Mouse (Mus musculus): Measurements from ENCODE around the gene Il5. TPM values are rescaled to one million over a fixed set of nuclear protein-coding genes. Genes with fewer than 3 reads are reported as not detected.

Il5 gene
- polyA plus RNA-seq, 1 experiment from 2014 or later: not detected

DNA sequence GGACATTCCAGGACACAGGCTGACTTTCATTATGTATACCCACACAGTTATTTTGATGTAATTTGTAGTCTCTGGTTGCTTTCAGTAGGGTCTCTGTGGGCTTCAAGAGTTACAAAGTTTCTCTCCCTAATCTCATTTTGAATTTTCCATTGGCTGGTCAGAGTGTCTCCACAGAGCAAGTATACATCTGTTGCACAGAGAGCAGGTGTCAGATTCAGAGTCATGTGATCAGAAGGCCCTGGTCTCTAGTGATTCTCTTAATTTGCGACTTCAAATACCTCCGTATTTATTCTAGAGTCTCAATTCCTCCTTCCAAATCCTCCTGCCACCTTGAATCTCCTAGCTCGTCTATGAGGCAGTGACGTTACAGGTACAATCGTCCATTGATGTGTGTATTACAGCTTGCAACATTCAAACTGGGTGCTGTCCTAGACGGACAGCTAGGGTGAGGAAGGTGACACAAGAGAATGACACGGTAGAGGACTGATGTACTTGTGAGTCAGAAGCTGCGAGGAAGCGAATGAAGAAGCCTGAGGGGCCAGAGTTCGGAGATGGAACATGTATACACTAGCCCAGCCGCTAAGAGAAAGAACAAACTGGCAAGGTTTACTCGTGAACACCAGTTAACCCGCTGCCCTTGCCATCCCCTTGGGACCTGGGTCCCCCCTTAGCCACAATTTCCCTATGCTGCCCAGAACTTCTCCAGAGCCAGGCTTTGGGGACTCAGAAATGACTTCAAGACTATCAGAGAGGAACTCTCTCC lies 48.0 kb downstream of the Il5 start:
- H3K4me3 ChIP-seq (ENCODE audit: low read depth, low read length): no peak overlapping the region
- no peaks in the 10 kb centered on the region for H3K9me3 ChIP-seq (replicated peaks; ENCODE audit: control insufficient read depth, low read length)
- peaks cover 3% of the 10 kb centered on the region for H3K4me1 ChIP-seq (ENCODE audit: control insufficient read depth, insufficient read depth, low read length)
- H3K27ac ChIP-seq (replicated peaks; ENCODE audit: low read depth, low read length): no peak overlapping the region
- H3K27me3 ChIP-seq (ENCODE audit: control insufficient read depth, insufficient read depth, low read length): no peaks in the 10 kb centered on the region
- no peaks in the 10 kb centered on the region for H3K36me3 ChIP-seq (replicated peaks; ENCODE audit: control insufficient read depth, insufficient read depth, low read depth, low read length)
- DNase-seq (ENCODE audit: low spot score): no peak
- 71% methylated on average over 13 of the region's 13 CpGs for WGBS
- ATAC-seq (replicated peaks; ENCODE audit: insufficient number of reproducible peaks, low FRiP score, low TSS enrichment, low read depth): no peak
- H3K4me2 ChIP-seq (ENCODE audit: low read depth, low read length): no peak overlapping the region
- H3K9ac ChIP-seq (replicated peaks; ENCODE audit: low read length): no peak overlapping the region

DNA sequence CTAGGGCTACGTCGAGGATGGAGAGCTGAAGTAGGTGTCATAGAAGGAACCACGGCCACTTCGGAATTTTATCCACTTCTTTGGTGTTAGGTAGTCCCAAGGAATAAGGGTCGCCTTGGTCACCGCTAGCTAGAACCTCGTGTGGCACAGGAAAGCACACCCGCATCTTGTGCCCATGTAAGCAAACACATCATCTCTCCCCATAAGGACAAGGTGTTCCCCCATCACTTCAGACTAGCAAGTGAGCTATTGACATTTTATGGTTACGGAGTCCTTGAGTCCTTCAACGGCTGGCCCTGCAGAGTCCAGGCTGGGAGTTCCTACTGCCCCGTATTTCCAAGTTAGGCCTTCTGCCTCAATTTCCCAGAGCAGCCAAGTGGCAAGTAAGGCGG lies 48.6 kb downstream of the Il5 start:
- H3K36me3 ChIP-seq (replicated peaks; ENCODE audit: control insufficient read depth, insufficient read depth, low read depth, low read length): no peaks in the 10 kb centered on the region
- DNase-seq (ENCODE audit: low spot score): no peak
- H3K4me3 ChIP-seq (ENCODE audit: low read depth, low read length): no peak overlapping the region; the same call in 1 of the 2 replicates
- no peak overlapping the region for H3K27ac ChIP-seq (replicated peaks; ENCODE audit: low read depth, low read length)
- H3K4me1 ChIP-seq (ENCODE audit: control insufficient read depth, insufficient read depth, low read length): no peaks in the 10 kb centered on the region; the same call in 1 of the 2 replicates
- H3K9me3 ChIP-seq (replicated peaks; ENCODE audit: control insufficient read depth, low read length): no peaks in the 10 kb centered on the region
- WGBS: 57% methylated on average over 12 of the region's 12 CpGs
- peak overlapping the region; percentile 94 for H3K4me2 ChIP-seq (ENCODE audit: low read depth, low read length)
- no peak overlapping the region for H3K9ac ChIP-seq (replicated peaks; ENCODE audit: low read length)
- no peak for ATAC-seq (replicated peaks; ENCODE audit: insufficient number of reproducible peaks, low FRiP score, low TSS enrichment, low read depth)
- H3K27me3 ChIP-seq (ENCODE audit: control insufficient read depth, insufficient read depth, low read length): no peaks in the 10 kb centered on the region

DNA sequence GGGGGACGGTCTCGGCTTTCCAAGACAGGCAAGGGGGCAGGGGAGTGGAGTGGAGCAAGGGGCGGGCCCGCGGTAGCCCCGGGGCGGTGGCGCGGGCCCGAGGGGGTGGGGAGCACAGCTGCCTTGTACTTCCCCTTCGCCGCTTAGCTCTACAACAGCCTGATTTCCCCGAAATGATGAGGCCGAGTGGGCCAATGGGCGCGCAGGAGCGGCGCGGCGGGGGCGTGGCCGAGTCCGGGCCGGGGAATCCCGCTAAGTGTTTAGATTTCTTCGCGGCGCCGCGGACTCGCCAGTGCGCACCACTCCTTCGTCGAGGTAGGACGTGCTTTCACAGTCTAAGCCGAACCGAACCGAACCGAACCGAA lies 49.1 kb downstream of the Il5 start, which contains the start of gene Irf1:
TSS of gene Irf1 (plus strand) at position 255 of the 365 bp plus-strand sequence.
- peak within 1 kb of the TSS; percentile 66 for H3K9ac ChIP-seq (replicated peaks; ENCODE audit: low read length)
- ATAC-seq (replicated peaks; ENCODE audit: insufficient number of reproducible peaks, low FRiP score, low TSS enrichment, low read depth) (peak; percentile 90), DNase-seq (ENCODE audit: low spot score) (peak; percentile 91)
- H3K4me1 ChIP-seq (ENCODE audit: control insufficient read depth, insufficient read depth, low read length): no peaks in the 10 kb centered on the region; the same call in 1 of the 2 replicates
- peak within 1 kb of the TSS; percentile 64 for H3K4me3 ChIP-seq (ENCODE audit: low read depth, low read length)
- WGBS: under 1% methylated on average over 40 of the region's 40 CpGs
- H3K4me2 ChIP-seq (ENCODE audit: low read depth, low read length): peak within 1 kb of the TSS; percentile 94
- H3K9me3 ChIP-seq (replicated peaks; ENCODE audit: control insufficient read depth, low read length): no peaks in the 10 kb centered on the region
- peak within 1 kb of the TSS; percentile 36; the same call in 1 of the 2 replicates for H3K27ac ChIP-seq (replicated peaks; ENCODE audit: low read depth, low read length)
- no peaks in the 10 kb centered on the region for H3K36me3 ChIP-seq (replicated peaks; ENCODE audit: control insufficient read depth, insufficient read depth, low read depth, low read length)
- H3K27me3 ChIP-seq (ENCODE audit: control insufficient read depth, insufficient read depth, low read length): no peaks in the 10 kb centered on the region

DNA sequence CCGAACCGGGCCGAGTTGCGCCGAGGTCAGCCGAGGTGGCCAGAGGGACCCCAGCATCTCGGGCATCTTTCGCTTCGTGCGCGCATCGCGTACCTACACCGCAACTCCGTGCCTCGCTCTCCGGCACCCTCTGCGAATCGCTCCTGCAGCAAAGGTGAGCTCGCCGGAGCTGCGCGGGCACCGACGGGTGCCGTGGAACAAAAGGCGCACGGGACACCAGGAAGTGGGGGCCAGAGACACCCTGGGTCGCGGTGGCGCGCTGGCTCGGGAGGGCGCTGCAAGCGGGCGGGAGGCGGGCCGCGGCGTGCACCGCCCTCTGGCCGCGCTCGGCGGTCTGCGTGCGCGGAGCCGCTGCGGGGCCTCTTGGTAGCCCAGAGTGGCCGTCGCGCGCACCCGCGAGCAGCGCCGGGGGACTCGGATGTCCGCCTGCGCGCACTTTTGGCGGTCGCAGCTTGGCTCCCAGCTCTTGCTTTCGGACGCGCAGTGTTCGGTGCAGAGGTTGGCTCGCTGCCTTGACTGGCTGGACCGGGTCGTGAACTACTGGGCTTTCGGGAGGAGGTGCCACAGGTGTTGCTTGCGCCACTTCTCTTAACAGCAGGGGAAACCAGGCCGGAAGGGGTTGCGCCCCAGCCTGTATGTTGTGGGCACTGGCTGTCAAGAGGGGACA lies 49.7 kb downstream of the Il5 start:
- Histone ChIP-seq H3K4me1 (ENCODE audit: control insufficient read depth, insufficient read depth, low read length) (no peaks in the 10 kb centered on the region; the same call in 1 of the 2 replicates), H3K27me3 (ENCODE audit: control insufficient read depth, insufficient read depth, low read length) (no peaks in the 10 kb centered on the region), H3K9me3 (replicated peaks; ENCODE audit: control insufficient read depth, low read length) (no peaks in the 10 kb centered on the region), H3K4me2 (ENCODE audit: low read depth, low read length) (peak overlapping the region; percentile 94), H3K9ac (replicated peaks; ENCODE audit: low read length) (peak overlapping the region; percentile 66), H3K27ac (replicated peaks; ENCODE audit: low read depth, low read length) (peak overlapping the region; percentile 36; the same call in 1 of the 2 replicates), H3K36me3 (replicated peaks; ENCODE audit: control insufficient read depth, insufficient read depth, low read depth, low read length) (no peaks in the 10 kb centered on the region), H3K4me3 (ENCODE audit: low read depth, low read length) (peak overlapping the region; percentile 64)
- ATAC-seq (replicated peaks; ENCODE audit: insufficient number of reproducible peaks, low FRiP score, low TSS enrichment, low read depth) (peak; percentile 70), DNase-seq (ENCODE audit: low spot score) (peak; percentile 79)
- WGBS: under 1% methylated on average over 75 of the region's 75 CpGs

DNA sequence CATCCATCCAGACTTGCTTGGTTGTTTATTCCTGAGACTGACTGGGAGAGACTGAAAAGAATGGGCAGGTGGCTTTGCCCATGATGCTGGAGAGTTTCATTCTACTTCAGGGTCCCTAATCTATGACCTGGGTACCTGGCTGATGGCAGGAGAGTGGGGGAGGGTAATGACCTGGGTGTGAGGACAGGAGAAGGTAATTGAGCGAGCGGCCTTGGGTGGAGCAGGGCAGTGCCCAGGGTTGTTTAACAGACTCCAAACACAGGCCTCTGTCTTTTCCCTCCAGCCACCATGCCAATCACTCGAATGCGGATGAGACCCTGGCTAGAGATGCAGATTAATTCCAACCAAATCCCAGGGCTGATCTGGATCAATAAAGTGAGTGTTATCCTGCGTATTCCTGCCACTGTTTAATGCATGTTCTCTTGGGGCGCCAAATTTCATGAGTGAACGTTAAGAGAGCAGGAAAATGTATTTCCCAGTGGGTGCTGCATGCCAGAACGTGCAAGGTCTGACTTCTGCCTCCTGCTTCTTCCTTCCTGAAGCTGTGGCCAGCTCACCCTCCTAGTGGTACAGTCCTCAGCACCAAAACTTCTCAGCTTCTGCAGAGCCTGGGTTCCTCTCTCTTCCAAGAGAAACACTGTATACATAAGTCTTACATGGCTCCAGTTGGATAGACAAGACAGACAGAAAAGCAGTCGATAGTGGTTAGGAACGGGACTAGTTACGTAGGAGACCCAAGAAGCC lies 50.6 kb downstream of the Il5 start:
- H3K27me3 ChIP-seq (ENCODE audit: control insufficient read depth, insufficient read depth, low read length): no peaks in the 10 kb centered on the region
- H3K4me3 ChIP-seq (ENCODE audit: low read depth, low read length): no peak overlapping the region
- no peaks in the 10 kb centered on the region for H3K9me3 ChIP-seq (replicated peaks; ENCODE audit: control insufficient read depth, low read length)
- no peak overlapping the region for H3K9ac ChIP-seq (replicated peaks; ENCODE audit: low read length)
- DNase-seq (ENCODE audit: low spot score): no peak
- peak overlapping the region; percentile 11 for H3K4me2 ChIP-seq (ENCODE audit: low read depth, low read length)
- ATAC-seq (replicated peaks; ENCODE audit: insufficient number of reproducible peaks, low FRiP score, low TSS enrichment, low read depth): no peak
- H3K4me1 ChIP-seq (ENCODE audit: control insufficient read depth, insufficient read depth, low read length): no peaks in the 10 kb centered on the region; the same call in 1 of the 2 replicates
- H3K36me3 ChIP-seq (replicated peaks; ENCODE audit: control insufficient read depth, insufficient read depth, low read depth, low read length): no peaks in the 10 kb centered on the region
- no peak overlapping the region for H3K27ac ChIP-seq (replicated peaks; ENCODE audit: low read depth, low read length)
- WGBS: 82% methylated on average over 11 of the region's 11 CpGs

DNA sequence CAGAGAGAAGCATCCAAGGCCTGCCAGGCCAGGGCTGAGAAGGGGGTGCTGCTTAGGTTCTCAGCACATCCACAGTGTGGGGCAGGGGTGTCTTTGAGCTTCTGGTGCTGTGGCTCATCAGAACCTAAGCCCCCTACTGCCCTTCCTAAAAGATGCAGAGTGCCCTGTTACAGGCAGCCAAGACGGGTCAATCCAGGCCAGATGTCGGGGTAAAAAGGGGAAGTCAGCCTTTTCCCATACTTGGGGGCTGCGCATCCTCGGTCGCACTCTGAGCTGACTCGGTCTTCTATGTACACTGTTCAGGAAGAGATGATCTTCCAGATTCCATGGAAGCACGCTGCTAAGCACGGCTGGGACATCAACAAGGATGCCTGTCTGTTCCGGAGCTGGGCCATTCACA lies 51.9 kb downstream of the Il5 start:
- Histone ChIP-seq H3K27me3 (ENCODE audit: control insufficient read depth, insufficient read depth, low read length) (no peaks in the 10 kb centered on the region), H3K4me1 (ENCODE audit: control insufficient read depth, insufficient read depth, low read length) (no peaks in the 10 kb centered on the region; the same call in 1 of the 2 replicates), H3K4me3 (ENCODE audit: low read depth, low read length) (no peak overlapping the region), H3K27ac (replicated peaks; ENCODE audit: low read depth, low read length) (no peak overlapping the region), H3K36me3 (replicated peaks; ENCODE audit: control insufficient read depth, insufficient read depth, low read depth, low read length) (no peaks in the 10 kb centered on the region), H3K4me2 (ENCODE audit: low read depth, low read length) (no peak overlapping the region), H3K9me3 (replicated peaks; ENCODE audit: control insufficient read depth, low read length) (no peaks in the 10 kb centered on the region), H3K9ac (replicated peaks; ENCODE audit: low read length) (no peak overlapping the region)
- ATAC-seq (replicated peaks; ENCODE audit: insufficient number of reproducible peaks, low FRiP score, low TSS enrichment, low read depth): no peak
- no peak for DNase-seq (ENCODE audit: low spot score)
- 71% methylated on average over 9 of the region's 9 CpGs for WGBS

DNA sequence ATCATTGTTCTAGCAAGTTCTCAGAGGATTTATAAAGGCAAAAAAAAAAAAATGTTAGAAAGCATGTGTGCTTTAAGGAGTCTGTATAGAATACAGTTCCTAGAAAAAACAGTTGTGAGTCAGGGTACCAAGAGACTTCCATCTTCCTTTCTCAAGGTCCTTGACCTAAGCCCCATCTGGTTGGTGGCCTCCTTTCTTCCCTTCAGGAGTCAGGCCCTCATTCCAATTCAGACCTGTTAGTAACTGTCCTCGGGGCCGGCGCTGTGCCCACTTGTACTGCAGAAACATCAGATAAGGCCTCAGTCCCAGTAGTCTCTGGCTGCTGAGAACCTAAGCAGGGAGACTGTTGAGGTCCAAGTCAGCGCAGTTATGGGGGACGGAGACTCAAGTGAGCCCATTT lies 52.5 kb downstream of the Il5 start, which contains the start of gene Gm17334:
TSS of gene Gm17334 (minus strand) at position 101 of the 400 bp plus-strand sequence.
- Histone ChIP-seq H3K27me3 (ENCODE audit: control insufficient read depth, insufficient read depth, low read length) (no peaks in the 10 kb centered on the region), H3K27ac (replicated peaks; ENCODE audit: low read depth, low read length) (no peak within 1 kb of the TSS), H3K9me3 (replicated peaks; ENCODE audit: control insufficient read depth, low read length) (no peaks in the 10 kb centered on the region), H3K4me3 (ENCODE audit: low read depth, low read length) (no peak within 1 kb of the TSS), H3K36me3 (replicated peaks; ENCODE audit: control insufficient read depth, insufficient read depth, low read depth, low read length) (no peaks in the 10 kb centered on the region), H3K4me1 (ENCODE audit: control insufficient read depth, insufficient read depth, low read length) (no peaks in the 10 kb centered on the region; the same call in 1 of the 2 replicates), H3K4me2 (ENCODE audit: low read depth, low read length) (no peak within 1 kb of the TSS), H3K9ac (replicated peaks; ENCODE audit: low read length) (no peak within 1 kb of the TSS)
- ATAC-seq (replicated peaks; ENCODE audit: insufficient number of reproducible peaks, low FRiP score, low TSS enrichment, low read depth) (no peak), DNase-seq (ENCODE audit: low spot score) (no peak)
- WGBS: 85% methylated on average over 5 of the region's 5 CpGs

Data from embryonic facial prominence, embryonic 11.5 days (tissue).